Mouse (Mus musculus): ENCODE results near the gene D930020B18Rik. TPM values are rescaled to one million over a fixed set of nuclear protein-coding genes. Genes with fewer than 3 reads are reported as not detected.
A peak's percentile ranks its signal among the peaks of the same experiment; 100 is the strongest.

The D930020B18Rik gene
- polyA plus RNA-seq, 1 experiment from 2014 or later = 0.27 TPM

GRCm38 (mm10) chr10:121726505-121726904 lies 85.1 kb downstream of the D930020B18Rik start:
- Histone ChIP-seq H3K36me3 (ENCODE audit: insufficient read depth, low read length) (no peaks in the 10 kb centered on the region), H3K27ac (ENCODE audit: low read length) (no peak overlapping the region), H3K4me1 (ENCODE audit: insufficient read depth, low read length) (no peaks in the 10 kb centered on the region), H3K4me3 (ENCODE audit: low read length) (no peak overlapping the region), H3K27me3 (ENCODE audit: insufficient read depth, low read length) (no peaks in the 10 kb centered on the region), H3K9me3 (ENCODE audit: low read length) (peaks cover 3% of the 10 kb centered on the region; the same call in 1 of the 2 replicates), H3K4me2 (replicated peaks; ENCODE audit: low read depth, low read length) (no peak overlapping the region), H3K9ac (replicated peaks; ENCODE audit: low read length) (no peak overlapping the region)
- WGBS = 72% methylated on average over 4 of the region's 4 CpGs
- no peak for ATAC-seq (ENCODE audit: low FRiP score, low TSS enrichment)

GRCm38 (mm10) chr10:121727151-121727550 lies 85.8 kb downstream of the D930020B18Rik start:
- 84% methylated on average over 4 of the region's 4 CpGs for WGBS
- H3K36me3 ChIP-seq (ENCODE audit: insufficient read depth, low read length) = no peaks in the 10 kb centered on the region
- no peaks in the 10 kb centered on the region for H3K4me1 ChIP-seq (ENCODE audit: insufficient read depth, low read length)
- no peak overlapping the region for H3K4me2 ChIP-seq (replicated peaks; ENCODE audit: low read depth, low read length)
- no peaks in the 10 kb centered on the region for H3K27me3 ChIP-seq (ENCODE audit: insufficient read depth, low read length)
- no peak overlapping the region for H3K27ac ChIP-seq (ENCODE audit: low read length)
- H3K9me3 ChIP-seq (ENCODE audit: low read length) = no peaks in the 10 kb centered on the region
- H3K9ac ChIP-seq (replicated peaks; ENCODE audit: low read length) = no peak overlapping the region
- H3K4me3 ChIP-seq (ENCODE audit: low read length) = no peak overlapping the region
- ATAC-seq (ENCODE audit: low FRiP score, low TSS enrichment) = no peak

- no peak overlapping the region for H3K4me3 ChIP-seq (ENCODE audit: low read length)
- ATAC-seq (ENCODE audit: low FRiP score, low TSS enrichment) = no peak
- no peak overlapping the region for H3K4me2 ChIP-seq (replicated peaks; ENCODE audit: low read depth, low read length)
- H3K9ac ChIP-seq (replicated peaks; ENCODE audit: low read length) = no peak overlapping the region
- H3K36me3 ChIP-seq (ENCODE audit: insufficient read depth, low read length) = no peaks in the 10 kb centered on the region
- H3K27ac ChIP-seq (ENCODE audit: low read length) = no peak overlapping the region
- no peaks in the 10 kb centered on the region for H3K9me3 ChIP-seq (ENCODE audit: low read length)
- H3K27me3 ChIP-seq (ENCODE audit: insufficient read depth, low read length) = no peaks in the 10 kb centered on the region
- no peaks in the 10 kb centered on the region for H3K4me1 ChIP-seq (ENCODE audit: insufficient read depth, low read length)
- 96% methylated on average over 4 of the region's 4 CpGs for WGBS
Observed at GRCm38 (mm10) chr10:121728226-121728625, 86.8 kb downstream of the D930020B18Rik start.

GRCm38 (mm10) chr10:121731048-121731725 lies 89.8 kb downstream of the D930020B18Rik start:
- Histone ChIP-seq H3K9me3 (ENCODE audit: low read length) (no peaks in the 10 kb centered on the region), H3K27ac (ENCODE audit: low read length) (no peak overlapping the region), H3K36me3 (ENCODE audit: insufficient read depth, low read length) (no peaks in the 10 kb centered on the region), H3K27me3 (ENCODE audit: insufficient read depth, low read length) (no peaks in the 10 kb centered on the region), H3K4me2 (replicated peaks; ENCODE audit: low read depth, low read length) (no peak overlapping the region), H3K4me1 (ENCODE audit: insufficient read depth, low read length) (no peaks in the 10 kb centered on the region), H3K9ac (replicated peaks; ENCODE audit: low read length) (no peak overlapping the region), H3K4me3 (ENCODE audit: low read length) (no peak overlapping the region)
- WGBS = 91% methylated on average over 8 of the region's 8 CpGs
- ATAC-seq (ENCODE audit: low FRiP score, low TSS enrichment) = no peak

GRCm38 (mm10) chr10:121732542-121732941 lies 91.2 kb downstream of the D930020B18Rik start:
- 89% methylated on average over 9 of the region's 9 CpGs for WGBS
- no peak overlapping the region for H3K4me3 ChIP-seq (ENCODE audit: low read length)
- no peak for ATAC-seq (ENCODE audit: low FRiP score, low TSS enrichment)

GRCm38 (mm10) chr10:121737256-121737655 lies 95.9 kb downstream of the D930020B18Rik start:
- Histone ChIP-seq H3K36me3 (ENCODE audit: insufficient read depth, low read length) (no peaks in the 10 kb centered on the region), H3K9me3 (ENCODE audit: low read length) (no peaks in the 10 kb centered on the region), H3K4me2 (replicated peaks; ENCODE audit: low read depth, low read length) (no peak overlapping the region), H3K9ac (replicated peaks; ENCODE audit: low read length) (no peak overlapping the region), H3K27ac (ENCODE audit: low read length) (no peak overlapping the region), H3K27me3 (ENCODE audit: insufficient read depth, low read length) (no peaks in the 10 kb centered on the region), H3K4me3 (ENCODE audit: low read length) (no peak overlapping the region), H3K4me1 (ENCODE audit: insufficient read depth, low read length) (peaks cover 7% of the 10 kb centered on the region; the same call in 1 of the 2 replicates)
- 90% methylated on average over 3 of the region's 3 CpGs for WGBS
- ATAC-seq (ENCODE audit: low FRiP score, low TSS enrichment) = no peak

More at GRCm38 (mm10) chr10:121732542-121732941, 91.2 kb downstream of the D930020B18Rik start:
- H3K4me1 ChIP-seq (ENCODE audit: insufficient read depth, low read length) = no peaks in the 10 kb centered on the region
- no peaks in the 10 kb centered on the region for H3K27me3 ChIP-seq (ENCODE audit: insufficient read depth, low read length)
- no peak overlapping the region for H3K9ac ChIP-seq (replicated peaks; ENCODE audit: low read length)
- H3K36me3 ChIP-seq (ENCODE audit: insufficient read depth, low read length) = no peaks in the 10 kb centered on the region
- no peak overlapping the region for H3K27ac ChIP-seq (ENCODE audit: low read length)
- no peaks in the 10 kb centered on the region for H3K9me3 ChIP-seq (ENCODE audit: low read length)
- H3K4me2 ChIP-seq (replicated peaks; ENCODE audit: low read depth, low read length) = no peak overlapping the region

GRCm38 (mm10) chr10:121739548-121740505 lies 98.4 kb downstream of the D930020B18Rik start, which contains the start of gene BC048403:
BC048403 (plus strand) TSS chr10:121739937.
- Histone ChIP-seq H3K4me2 (replicated peaks; ENCODE audit: low read depth, low read length) (peak within 1 kb of the TSS; percentile 84), H3K9me3 (ENCODE audit: low read length) (peaks cover 10% of the 10 kb centered on the region; the same call in 1 of the 2 replicates), H3K4me3 (ENCODE audit: low read length) (peak within 1 kb of the TSS; percentile 94), H3K36me3 (ENCODE audit: insufficient read depth, low read length) (no peaks in the 10 kb centered on the region), H3K9ac (replicated peaks; ENCODE audit: low read length) (peak within 1 kb of the TSS; percentile 81), H3K27me3 (ENCODE audit: insufficient read depth, low read length) (no peaks in the 10 kb centered on the region), H3K27ac (ENCODE audit: low read length) (0 out of 2 replicates have a peak within 1 kb of the TSS, but pooled peaks have one; percentile 12), H3K4me1 (ENCODE audit: insufficient read depth, low read length) (peaks cover 7% of the 10 kb centered on the region; the same call in 1 of the 2 replicates)
- peak; percentile 93 for ATAC-seq (ENCODE audit: low FRiP score, low TSS enrichment)
- under 1% methylated on average over 68 of the region's 68 CpGs for WGBS

GRCm38 (mm10) chr10:121742336-121742735 lies 100.9 kb downstream of the D930020B18Rik start:
- Histone ChIP-seq H3K36me3 (ENCODE audit: insufficient read depth, low read length) (peaks cover 20% of the 10 kb centered on the region), H3K27me3 (ENCODE audit: insufficient read depth, low read length) (no peaks in the 10 kb centered on the region), H3K4me3 (ENCODE audit: low read length) (no peak overlapping the region), H3K4me1 (ENCODE audit: insufficient read depth, low read length) (peaks cover 7% of the 10 kb centered on the region; the same call in 1 of the 2 replicates), H3K4me2 (replicated peaks; ENCODE audit: low read depth, low read length) (no peak overlapping the region), H3K9ac (replicated peaks; ENCODE audit: low read length) (no peak overlapping the region), H3K27ac (ENCODE audit: low read length) (no peak overlapping the region), H3K9me3 (ENCODE audit: low read length) (peaks cover 12% of the 10 kb centered on the region; the same call in 1 of the 2 replicates)
- ATAC-seq (ENCODE audit: low FRiP score, low TSS enrichment) = no peak
- 33% methylated on average over 4 of the region's 4 CpGs for WGBS

Measured in kidney, embryonic 16.5 days (tissue).